Mouse (Mus musculus) heart, postnatal 36 days (tissue): ENCODE measurements around the gene Vps53. TPM values are rescaled to one million over a fixed set of nuclear protein-coding genes. Genes with fewer than 3 reads are reported as not detected.
A peak's percentile ranks its signal among the peaks of the same experiment; 100 is the strongest.

Experiments
- DNase-seq, 2 experiments: peaks; one replicate each; pipeline ENCODE4 v3.0.0; 2021 to 2022
- intact Hi-C: fragments of 180-260 bp; cut with DNase I; formaldehyde crosslinking; loops from one replicate; pipeline ENCODE4 v1.15.1; 2025
- total RNA-seq, 2 experiments: library from RNA; stranded (reverse); gene quantifications; 2 replicates each; pipeline ENCODE4 v1.2.3; 2021

Vps53 gene
- total RNA-seq, 2 experiments from 2014 or later: 30.0 to 30.1 TPM

GRCm38 (mm10) chr11:76122571-76122970 lies 56.9 kb downstream of the Vps53 start:
- no peak for DNase-seq
- intact Hi-C loops: no loop called here

DNA sequence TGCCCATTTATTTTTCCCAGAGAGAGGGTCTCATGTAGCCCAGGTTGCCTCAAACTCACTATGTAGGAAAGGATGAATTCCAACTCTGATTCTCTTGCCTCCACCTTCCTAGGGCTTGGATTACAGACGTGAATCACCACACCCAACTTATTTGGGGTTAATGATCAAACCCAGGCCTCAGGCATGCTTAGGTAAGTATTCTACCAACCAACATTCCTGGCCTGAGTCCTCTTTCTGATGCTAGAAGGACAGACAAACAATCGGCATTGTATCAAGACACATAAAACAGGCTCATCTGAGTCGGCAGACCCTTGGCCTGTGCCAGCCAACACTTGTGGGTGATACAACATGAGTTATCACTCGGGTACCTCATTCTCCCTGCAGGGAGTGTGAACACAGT lies 58.4 kb downstream of the Vps53 start:
- intact Hi-C loops: no loop called here
- no peak for DNase-seq

DNA sequence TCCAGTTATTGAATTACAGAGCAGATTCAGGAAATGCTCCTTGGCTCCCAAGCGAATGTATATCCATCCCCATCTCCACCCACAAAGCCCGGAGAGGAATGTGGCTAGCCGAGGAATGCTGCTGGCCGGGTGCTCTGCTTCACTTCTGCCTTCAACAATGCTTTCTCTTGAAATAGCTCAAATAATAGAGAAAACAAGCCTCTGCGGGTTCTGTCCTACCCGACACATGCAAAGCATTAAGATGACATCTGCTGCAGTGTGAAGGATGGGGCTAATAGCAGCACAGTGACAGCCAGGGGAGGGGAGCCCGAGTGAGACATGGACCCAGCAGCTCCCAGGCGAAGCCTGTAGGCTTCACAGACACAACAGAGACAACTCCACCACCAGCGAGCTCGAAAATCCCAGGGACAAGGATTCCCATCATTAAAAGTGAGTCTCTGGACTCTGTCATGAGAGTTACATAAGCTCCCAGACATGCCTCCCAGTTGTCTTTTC lies 59.0 kb downstream of the Vps53 start:
- intact Hi-C loops: no loop called here
- peak in 1 of 2 experiments; percentile 44 for DNase-seq

DNA sequence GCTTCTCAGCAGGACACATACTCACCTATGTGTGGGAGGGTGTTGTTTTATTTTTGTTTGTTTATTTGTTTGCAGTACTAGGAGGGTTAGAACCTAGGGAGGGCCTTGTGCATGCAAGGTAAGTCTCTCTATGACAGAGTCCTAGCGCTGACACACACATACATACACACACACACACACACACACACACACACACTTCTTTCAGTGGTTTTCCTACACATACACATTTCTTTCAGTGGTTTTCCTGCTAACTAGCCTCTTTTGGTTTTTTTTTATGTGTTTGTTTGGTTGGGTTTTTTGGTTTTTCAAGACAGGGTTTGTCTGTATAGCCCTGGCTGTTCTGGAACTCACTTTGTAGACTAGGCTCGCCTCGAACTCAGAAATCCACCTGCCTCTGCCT lies 69.0 kb downstream of the Vps53 start:
- DNase-seq: no peak
- intact Hi-C loops: no loop called here

DNA sequence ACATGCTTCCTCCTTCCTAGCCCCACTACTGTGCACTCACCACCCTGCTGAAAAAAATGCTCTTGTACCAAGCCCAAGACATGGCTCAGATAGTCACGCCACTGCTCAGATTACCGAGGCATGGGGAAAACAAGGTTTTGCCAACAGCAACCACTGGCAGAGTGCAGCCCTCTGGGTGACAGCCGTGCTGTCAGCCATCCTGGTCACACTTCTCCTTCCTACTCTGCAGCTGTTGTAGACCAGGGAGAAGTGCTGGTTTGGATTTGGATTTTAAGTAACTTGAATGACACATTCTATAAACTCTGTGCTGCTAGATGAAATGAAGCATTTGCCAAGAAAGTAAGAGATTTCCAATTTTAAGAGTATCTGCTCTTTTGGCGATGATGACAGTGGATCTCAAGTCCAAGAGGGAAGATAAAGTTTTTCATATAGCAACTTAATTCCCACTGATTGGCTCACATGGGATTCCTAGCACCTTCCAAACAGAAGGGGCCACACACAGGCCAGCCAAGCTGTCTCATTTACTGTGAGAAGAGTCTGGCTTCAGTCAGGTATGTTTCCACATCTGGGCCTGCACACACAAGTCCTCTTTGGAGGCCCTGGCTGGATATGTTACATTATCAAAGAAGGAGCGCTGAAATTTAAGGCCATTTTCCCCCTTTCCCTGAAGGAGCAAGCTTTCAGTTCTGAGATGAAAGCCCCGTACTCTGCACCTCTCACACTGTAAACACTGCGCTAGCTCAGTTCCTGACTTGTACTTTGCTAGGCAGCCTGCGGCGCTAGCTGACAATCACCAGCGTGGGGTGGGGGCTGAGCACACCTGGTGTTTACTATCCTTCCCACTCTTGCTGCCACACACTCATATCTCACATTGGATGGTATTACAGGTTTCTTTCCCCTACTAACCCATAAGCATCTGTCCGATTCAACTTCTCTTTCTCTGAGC lies 72.6 kb downstream of the Vps53 start:
- intact Hi-C loops: no loop called here

DNA sequence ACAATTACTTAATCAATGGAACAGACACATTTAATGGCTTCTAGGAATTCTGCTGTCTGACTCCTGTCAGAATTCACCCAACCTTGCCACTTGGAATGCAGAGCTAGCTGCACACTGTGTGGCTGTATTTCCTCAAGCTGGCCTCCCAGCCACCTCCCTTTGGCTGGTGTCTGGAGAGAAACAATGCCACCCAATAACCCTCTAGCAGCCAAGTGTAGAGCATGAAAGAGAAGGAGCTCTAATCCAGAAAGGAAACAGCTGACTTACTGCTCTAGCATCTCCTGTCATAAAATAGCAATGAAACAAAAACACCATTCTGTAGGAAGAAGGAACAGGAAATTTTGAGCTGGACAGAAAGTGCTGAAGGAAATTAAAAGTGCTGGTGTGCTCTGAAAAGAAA lies 78.3 kb downstream of the Vps53 start:
- intact Hi-C loops: no loop called here
- DNase-seq: no peak

More for the DNA sequence above, 72.6 kb downstream of the Vps53 start:
- no peak for DNase-seq

DNA sequence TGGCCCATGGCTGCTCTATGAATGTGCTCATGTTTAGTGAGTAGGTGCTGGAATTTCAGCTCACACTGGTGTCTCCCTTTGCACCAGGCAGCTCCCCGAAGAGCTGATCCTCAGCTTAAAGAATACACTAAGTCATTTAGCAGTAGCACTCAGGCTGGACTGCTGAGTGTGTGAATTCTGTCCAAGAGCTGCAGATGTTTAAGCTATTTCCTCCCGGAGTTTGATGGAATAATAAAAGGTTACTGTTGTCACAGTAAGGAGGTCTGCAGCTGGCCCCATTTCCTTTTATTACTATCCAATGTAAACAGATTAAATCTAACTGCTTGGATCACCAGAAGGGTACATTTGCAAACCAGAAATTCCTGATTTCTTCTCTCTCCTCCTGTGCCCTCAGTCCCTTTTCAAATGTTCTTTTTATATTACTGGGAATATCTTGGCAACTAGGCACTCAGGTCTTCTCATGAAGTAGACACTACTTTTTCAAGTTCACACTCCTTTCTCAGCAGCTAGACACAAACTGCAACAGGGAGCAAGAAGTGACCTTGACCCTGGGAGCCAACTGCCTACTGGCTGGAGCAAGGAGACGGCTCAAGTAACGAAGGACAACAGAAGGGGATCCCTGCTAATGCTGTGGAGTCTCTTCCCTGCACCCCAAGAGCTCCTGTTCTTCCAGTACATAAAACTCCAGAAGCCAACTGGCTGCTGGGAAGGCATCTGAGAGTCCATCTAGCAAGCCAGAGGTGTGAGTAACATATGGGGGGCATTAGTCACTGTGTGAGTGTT lies 80.1 kb downstream of the Vps53 start:
- peak in 1 of 2 experiments; percentile 18 for DNase-seq
- intact Hi-C loops: loop anchor here (1.0 kb wide), 2 partner anchors 32 to 57 kb away; no protein-coding TSS in a partner anchor

- intact Hi-C loops: no loop called here
These were observed 85.8 kb downstream of the Vps53 start for GRCm38 (mm10) chr11:76093610-76094009.

GRCm38 (mm10) chr11:76089776-76090175 lies 89.7 kb downstream of the Vps53 start:
- intact Hi-C loops: loop anchor here (5.0 kb wide), 1 partner anchor 318 kb away; the partner anchor contains the start of gene Timm22

More at GRCm38 (mm10) chr11:76093610-76094009, 85.8 kb downstream of the Vps53 start:
- DNase-seq: no peak

GRCm38 (mm10) chr11:76088506-76088905 lies 90.9 kb downstream of the Vps53 start:
- no peak for DNase-seq
- intact Hi-C loops: loop anchor here (5.0 kb wide), 1 partner anchor 319 kb away; the partner anchor contains the start of gene Timm22

More at GRCm38 (mm10) chr11:76089776-76090175, 89.7 kb downstream of the Vps53 start:
- no peak for DNase-seq

- peak; percentile 54 to 79 for DNase-seq
These were observed 93.4 kb downstream of the Vps53 start for GRCm38 (mm10) chr11:76085898-76086591.

GRCm38 (mm10) chr11:76084943-76085342 lies 94.5 kb downstream of the Vps53 start:
- no peak for DNase-seq
- intact Hi-C loops: loop anchor here (5.0 kb wide), 1 partner anchor 322 kb away; the partner anchor contains the start of gene Timm22

More at GRCm38 (mm10) chr11:76085898-76086591, 93.4 kb downstream of the Vps53 start:
- intact Hi-C loops: loop anchor here (1.0 to 5.0 kb wide), 2 partner anchors 81 to 321 kb away; partner anchors contain the start of gene Timm22

DNA sequence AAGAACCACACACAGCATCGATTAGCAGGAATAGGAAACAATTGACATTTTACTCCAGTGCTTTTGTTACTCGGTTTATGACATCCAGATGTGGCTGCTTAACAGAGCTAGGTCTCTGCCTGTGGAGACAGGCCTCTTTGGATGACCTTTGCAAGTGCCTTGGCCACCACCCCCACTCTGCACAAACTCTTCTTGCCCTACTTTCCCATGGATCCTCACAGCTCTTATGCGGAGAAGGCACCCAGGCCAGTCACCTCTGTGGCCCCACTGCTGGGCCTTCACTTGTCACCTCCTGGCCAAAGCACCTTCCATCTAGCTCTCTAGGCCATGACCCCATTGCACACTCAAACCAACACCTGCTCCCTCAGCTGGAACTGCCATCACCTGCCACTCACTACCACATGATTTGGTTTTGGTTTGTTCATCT lies 95.5 kb downstream of the Vps53 start:
- no peak for DNase-seq
- intact Hi-C loops: loop anchor here (2.0 kb wide), 1 partner anchor 57 kb away; the partner anchor contains the start of gene Rflnb

DNA sequence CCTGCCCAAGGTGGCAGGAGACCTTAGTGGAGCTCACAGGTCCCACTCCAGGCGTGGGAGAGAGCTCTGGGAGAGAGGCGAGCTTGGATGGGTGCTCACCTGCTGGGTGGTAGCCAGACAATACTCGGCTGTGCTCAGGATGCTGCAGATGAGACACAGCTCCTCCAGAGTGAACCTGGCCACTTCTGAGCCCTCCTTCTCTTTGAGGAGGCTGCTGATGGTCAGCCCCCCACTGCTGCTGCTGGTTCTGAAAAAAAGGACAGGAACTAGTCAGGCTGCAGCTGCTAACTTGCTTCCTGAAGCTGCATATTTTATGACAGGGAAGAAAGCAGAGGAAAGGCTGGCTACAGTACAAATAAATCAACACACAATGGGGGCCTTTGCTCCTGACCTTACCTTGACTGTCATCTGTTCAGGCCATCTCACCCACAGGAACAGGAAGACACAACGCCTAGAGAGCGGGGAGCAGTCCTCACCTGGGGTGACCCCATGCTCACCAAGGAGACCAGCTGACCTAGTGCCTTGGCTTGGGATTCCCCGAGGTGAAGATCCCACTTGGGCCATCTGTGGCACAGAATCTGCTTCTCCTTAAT lies 98.3 kb downstream of the Vps53 start:
- intact Hi-C loops: loop anchor here (2.0 kb wide), 1 partner anchor 38 kb away; no protein-coding TSS in a partner anchor
- DNase-seq: no peak

- DNase-seq: no peak
- intact Hi-C loops: loop anchor here (2.0 kb wide), 1 partner anchor 37 kb away; no protein-coding TSS in a partner anchor
These were observed 99.2 kb downstream of the Vps53 start for GRCm38 (mm10) chr11:76080293-76080692.

GRCm38 (mm10) chr11:76077341-76077740 lies 102.1 kb downstream of the Vps53 start:
- DNase-seq: no peak
- intact Hi-C loops: no loop called here

GRCm38 (mm10) chr11:76074296-76075093 lies 105.0 kb downstream of the Vps53 start:
- DNase-seq: no peak
- intact Hi-C loops: no loop called here

GRCm38 (mm10) chr11:76069816-76070215 lies 109.6 kb downstream of the Vps53 start:
- intact Hi-C loops: loop anchor here (5.0 kb wide), 1 partner anchor 43 kb away; the partner anchor contains the start of gene Rflnb
- peak in 1 of 2 experiments; percentile 30 for DNase-seq
